Mouse (Mus musculus) CH12.LX (cell line): ENCODE results near the gene Msi2. TPM values are rescaled to one million over a fixed set of nuclear protein-coding genes. Genes with fewer than 3 reads are reported as not detected.

Experiments
- DNase-seq: peaks from one replicate; pipeline ENCODE4 v3.0.0-alpha.2; 2013; ENCODE audit errors: extremely low read depth
- H3K27ac ChIP-seq: 2 replicates; pipeline ENCODE4 v1.5.1; 2012; ENCODE audit warnings: low read depth, mild to moderate bottlenecking, control low read depth, moderate library complexity; ENCODE audit not compliant: insufficient read depth
- H3K27me3 ChIP-seq: replicated peaks from 2 replicates; pipeline ENCODE3; 2012; ENCODE audit warnings: inconsistent platforms
- H3K36me3 ChIP-seq, 2 experiments: replicated peaks in 1 of 2; 2 replicates each; pipeline versions ENCODE3 to v1.6.1; 2012; ENCODE audit warnings: inconsistent platforms in 1 of 2, low read length in 1 of 2, mild to moderate bottlenecking in 1 of 2, mixed read lengths in 1 of 2, moderate library complexity in 1 of 2; ENCODE audit not compliant: control insufficient read depth in 1 of 2, insufficient read depth in 1 of 2
- H3K4me1 ChIP-seq, 2 experiments: 2 replicates each; pipeline ENCODE4 v1.6.1; 2012; ENCODE audit warnings: inconsistent platforms in 1 of 2, moderate library complexity in 1 of 2; ENCODE audit not compliant: insufficient read depth in 2 of 2, control insufficient read depth in 1 of 2
- H3K4me2 ChIP-seq: 2 replicates; pipeline ENCODE4 v1.6.1; 2012; ENCODE audit warnings: low read depth, mild to moderate bottlenecking, control low read depth; ENCODE audit not compliant: poor library complexity, insufficient read depth, severe bottlenecking
- H3K4me3 ChIP-seq, 3 experiments: fragments of 150-350 bp in 1 of 3; sonication (generic) in 1 of 3; replicated peaks in 1 of 3; 2 replicates each; pipeline versions ENCODE3 to v1.5.1; 2011 to 2012; ENCODE audit warnings: low read depth in 2 of 3, low read length in 2 of 3, mild to moderate bottlenecking in 2 of 3, moderate library complexity in 2 of 3, control low read depth in 1 of 3, improper control_type of control experiment in 1 of 3, inconsistent platforms in 1 of 3, mixed read lengths in 1 of 3; ENCODE audit not compliant: poor library complexity in 1 of 3
- H3K79me2 ChIP-seq: replicated peaks from 2 replicates; pipeline ENCODE4 v1.6.1; 2012; ENCODE audit warnings: mild to moderate bottlenecking, moderate library complexity; ENCODE audit not compliant: control insufficient read depth, poor library complexity, insufficient read depth, severe bottlenecking; ENCODE audit errors: extremely low read depth
- H3K9ac ChIP-seq: 2 replicates; pipeline ENCODE4 v1.6.1; 2012; ENCODE audit warnings: low read depth, mild to moderate bottlenecking, control low read depth, moderate library complexity; ENCODE audit not compliant: insufficient read depth
- H3K9me3 ChIP-seq: replicated peaks from 2 replicates; pipeline ENCODE3; 2012; ENCODE audit warnings: low read length, inconsistent platforms, mixed read lengths
- BHLHE40 ChIP-seq: IDR thresholded peaks from 2 replicates; pipeline ENCODE4 v1.6.1; 2011; ENCODE audit warnings: mild to moderate bottlenecking, low read depth, low read length, improper control_type of control experiment
- CHD1 ChIP-seq: IDR thresholded peaks from 2 replicates; pipeline ENCODE4 v1.6.1; 2012; ENCODE audit warnings: low read depth, low read length, improper control_type of control experiment, inconsistent platforms
- CTCF ChIP-seq, 2 experiments: IDR thresholded peaks in 1 of 2; conservative IDR thresholded peaks in 1 of 2; 2 replicates each; pipeline ENCODE4 v1.5.1; 2011 to 2012; ENCODE audit warnings: low read depth in 2 of 2, low read length in 2 of 2, improper control_type of control experiment in 1 of 2, inconsistent platforms in 1 of 2, mild to moderate bottlenecking in 1 of 2, moderate library complexity in 1 of 2
- EP300 ChIP-seq: IDR thresholded peaks from 2 replicates; pipeline ENCODE4 v1.6.1; 2011; ENCODE audit warnings: low read length, improper control_type of control experiment
- ETS1 ChIP-seq: conservative IDR thresholded peaks from 2 replicates; pipeline ENCODE4 v1.6.1; 2012; ENCODE audit warnings: low read depth, mild to moderate bottlenecking, inconsistent platforms, low read length, improper control_type of control experiment, moderate library complexity
- JUND ChIP-seq: conservative IDR thresholded peaks from 2 replicates; pipeline ENCODE4 v1.6.1; 2011; ENCODE audit warnings: low read depth, low read length, improper control_type of control experiment
- KAT2A ChIP-seq: IDR thresholded peaks from 2 replicates; pipeline ENCODE4 v1.6.1; 2012; ENCODE audit warnings: low read length, improper control_type of control experiment, inconsistent platforms; ENCODE audit not compliant: insufficient replicate concordance
- MEF2A ChIP-seq: IDR thresholded peaks from 2 replicates; pipeline ENCODE4 v1.6.1; 2014; ENCODE audit warnings: low read depth, mild to moderate bottlenecking, inconsistent platforms, low read length, improper control_type of control experiment, borderline replicate concordance
- MXI1 ChIP-seq: IDR thresholded peaks from 2 replicates; pipeline ENCODE4 v1.6.1; 2011; ENCODE audit warnings: mild to moderate bottlenecking, low read depth, low read length, improper control_type of control experiment
- MYC ChIP-seq: IDR thresholded peaks from 2 replicates; pipeline ENCODE4 v1.6.1; 2011; ENCODE audit warnings: low read depth, mild to moderate bottlenecking, improper control_type of control experiment, low read length
- NELFE ChIP-seq: IDR thresholded peaks from 2 replicates; pipeline ENCODE4 v1.6.1; 2011; ENCODE audit warnings: low read depth, low read length, improper control_type of control experiment
- NRF1 ChIP-seq: IDR thresholded peaks from 2 replicates; pipeline ENCODE4 v1.6.1; 2014; ENCODE audit warnings: low read depth, mild to moderate bottlenecking, inconsistent platforms, low read length, improper control_type of control experiment, moderate library complexity
- PAX5 ChIP-seq: IDR thresholded peaks from 2 replicates; pipeline ENCODE4 v1.6.1; 2012; ENCODE audit warnings: low read length, inconsistent platforms, mixed read lengths
- POLR2A ChIP-seq: IDR thresholded peaks from 2 replicates; pipeline ENCODE4 v1.6.1; 2011; ENCODE audit warnings: low read depth, mild to moderate bottlenecking, improper control_type of control experiment, low read length
- RCOR1 ChIP-seq: conservative IDR thresholded peaks from 2 replicates; pipeline ENCODE4 v1.6.1; 2012; ENCODE audit warnings: low read depth, mild to moderate bottlenecking, inconsistent platforms, low read length, improper control_type of control experiment
- SIN3A ChIP-seq: IDR thresholded peaks from 2 replicates; pipeline ENCODE4 v1.6.1; 2012; ENCODE audit warnings: low read length, improper control_type of control experiment, inconsistent platforms
- SMC3 ChIP-seq: IDR thresholded peaks from 2 replicates; pipeline ENCODE4 v1.6.1; 2011; ENCODE audit warnings: low read depth, low read length, improper control_type of control experiment
- TBP ChIP-seq: conservative IDR thresholded peaks from 2 replicates; pipeline ENCODE4 v1.6.1; 2011; ENCODE audit warnings: low read depth, low read length, improper control_type of control experiment
- USF1 ChIP-seq: IDR thresholded peaks from 2 replicates; pipeline ENCODE4 v1.6.1; 2014; ENCODE audit warnings: low read depth, mild to moderate bottlenecking, inconsistent platforms, low read length, improper control_type of control experiment
- USF2 ChIP-seq: conservative IDR thresholded peaks from 2 replicates; pipeline ENCODE4 v1.6.1; 2011; ENCODE audit warnings: low read depth, low read length, improper control_type of control experiment
- ZC3H11A ChIP-seq: IDR thresholded peaks from 2 replicates; pipeline ENCODE4 v1.6.1; 2012; ENCODE audit warnings: low read depth, mild to moderate bottlenecking, inconsistent platforms, low read length, improper control_type of control experiment
- ZKSCAN1 ChIP-seq: IDR thresholded peaks from 2 replicates; pipeline ENCODE4 v1.6.1; 2012; ENCODE audit warnings: low read depth, inconsistent platforms, low read length, improper control_type of control experiment, borderline replicate concordance
- ZMIZ1 ChIP-seq: IDR thresholded peaks from 2 replicates; pipeline ENCODE4 v1.6.1; 2012; ENCODE audit warnings: low read depth, mild to moderate bottlenecking, inconsistent platforms, low read length, improper control_type of control experiment
- ZNF384 ChIP-seq: IDR thresholded peaks from 2 replicates; pipeline ENCODE4 v1.6.1; 2012; ENCODE audit warnings: low read depth, low read length, improper control_type of control experiment, inconsistent platforms
- dilution Hi-C: fragments of 300-500 bp; cut with MboI; formaldehyde crosslinking; loops from 2 replicates; pipeline ENCODE4 v1.14.3; 2020; ENCODE audit warnings: low sequenced_read_pairs; ENCODE audit not compliant: extremely low pct_unique_long_range_greater_than_20kb, extremely low pct_ligation_motif_present
- in situ Hi-C: fragments of 300-500 bp; cut with MboI; formaldehyde crosslinking; loops from 3 replicates; pipeline ENCODE4 v1.14.3; 2019; ENCODE audit warnings: low sequenced_read_pairs, low pct_ligation_motif_present, low pct_unique_long_range_greater_than_20kb, mixed read lengths
- polyA plus RNA-seq: library from polyadenylated mRNA; unstranded; fragments of >175 nt; gene quantifications from 2 replicates; pipeline ENCODE4 v1.2.1, GENCODE M21; 2012; ENCODE audit warnings: low read depth; ENCODE audit not compliant: insufficient read length
- total RNA-seq, 2 experiments: library from RNA; depleted of rRNA; stranded (reverse); fragments of 300-350 nt in 1 of 2; fragments of >200 nt in 1 of 2; gene quantifications; 2 replicates each; pipeline ENCODE4 v1.2.3; 2012 to 2014

Gene Msi2
- total and polyA plus RNA-seq, 3 experiments, result 40.3 to 73.1 (median 52.6) TPM

DNA sequence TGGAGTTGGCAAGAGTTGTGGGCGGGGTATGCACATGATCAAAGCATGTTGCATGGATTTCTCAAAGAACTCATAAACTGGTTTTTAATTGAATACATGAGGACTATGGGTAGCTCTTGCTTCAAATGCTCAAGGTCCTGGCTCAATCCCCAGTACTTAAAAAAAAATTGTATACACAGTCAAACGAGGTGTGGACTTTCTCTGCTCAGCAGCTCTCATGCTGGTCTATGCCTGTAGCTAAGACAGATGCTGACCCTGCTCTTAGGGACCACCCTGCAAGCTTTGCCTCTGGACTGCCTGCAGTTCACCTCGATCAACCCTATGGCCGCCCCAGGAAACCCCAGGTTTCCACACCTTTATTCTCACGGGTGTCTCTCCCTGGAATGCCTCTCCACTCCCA lies 127.7 kb downstream of the Msi2 start:
- H3K4me1 ChIP-seq, result peaks cover 10 to 75% of the 10 kb centered on the region in 2 experiments
- in situ Hi-C loops (loop anchor here (5.0 kb wide), 1 partner anchor 33 kb away; no protein-coding TSS in a partner anchor), dilution Hi-C loops (no loop called here)
- no peak for TF ChIP-seq MEF2A
- no peak for TF ChIP-seq ZNF384
- TF ChIP-seq MYC, result no peak
- no peak for TF ChIP-seq TBP
- TF ChIP-seq CHD1, result no peak
- TF ChIP-seq USF2, result no peak
- no peak for TF ChIP-seq ZKSCAN1
- no peak for TF ChIP-seq SIN3A
- no peak for TF ChIP-seq KAT2A
- no peak for TF ChIP-seq MXI1
- no peak for TF ChIP-seq CTCF (conservative IDR thresholded peaks at IDR 0.05 in 1 of 2, IDR thresholded peaks at IDR 0.05 in 1 of 2; ENCODE audit: low read depth in 2 of 2, low read length in 2 of 2)
- no peak for TF ChIP-seq NELFE
- no peak overlapping the region for H3K27ac ChIP-seq
- H3K27me3 ChIP-seq, result no peaks in the 10 kb centered on the region
- no peak overlapping the region for H3K9ac ChIP-seq
- H3K4me2 ChIP-seq, result no peak overlapping the region
- no peak overlapping the region for H3K4me3 ChIP-seq
- no peaks in the 10 kb centered on the region; the same call in 1 of the 2 replicates for H3K79me2 ChIP-seq
- no peak for DNase-seq
- peaks cover 26 to 68% of the 10 kb centered on the region in 2 experiments for H3K36me3 ChIP-seq
- H3K9me3 ChIP-seq, result no peaks in the 10 kb centered on the region

DNA sequence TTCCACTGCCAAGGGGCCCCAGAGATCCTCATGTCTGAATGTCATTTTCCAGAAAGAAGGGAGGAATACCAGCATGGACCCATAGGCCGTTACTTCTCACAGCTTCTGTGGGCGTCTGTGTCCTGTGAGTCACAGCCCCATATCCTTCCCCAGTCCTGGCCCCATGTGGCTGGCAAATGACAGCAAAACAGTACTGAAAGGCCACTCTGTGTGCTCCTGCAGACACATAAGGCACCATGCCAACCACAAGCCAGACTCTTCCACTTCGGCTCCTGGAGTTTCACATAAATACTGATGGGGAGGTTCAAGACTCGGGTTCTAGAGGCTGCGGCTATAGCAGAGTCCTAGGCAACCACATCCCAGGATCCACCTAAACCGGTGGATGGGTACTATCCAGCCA lies 128.7 kb downstream of the Msi2 start:
- Histone ChIP-seq H3K36me3 (peaks cover 26 to 72% of the 10 kb centered on the region in 2 experiments), H3K27me3 (no peaks in the 10 kb centered on the region), H3K9ac (no peak overlapping the region), H3K9me3 (no peaks in the 10 kb centered on the region)
- in situ Hi-C loops, result loop anchor here (5.0 kb wide), 1 partner anchor 32 kb away; no protein-coding TSS in a partner anchor
- no peak for TF ChIP-seq RCOR1
- TF ChIP-seq, all 38 proteins: peak for 0
- Histone ChIP-seq H3K4me3 (no peak overlapping the region), H3K27ac (no peak overlapping the region), H3K79me2 (no peaks in the 10 kb centered on the region; the same call in 1 of the 2 replicates), H3K4me1 (peaks cover 6 to 76% of the 10 kb centered on the region in 2 experiments), H3K4me2 (no peak overlapping the region)
- dilution Hi-C loops, result no loop called here
- DNase-seq, result no peak

DNA sequence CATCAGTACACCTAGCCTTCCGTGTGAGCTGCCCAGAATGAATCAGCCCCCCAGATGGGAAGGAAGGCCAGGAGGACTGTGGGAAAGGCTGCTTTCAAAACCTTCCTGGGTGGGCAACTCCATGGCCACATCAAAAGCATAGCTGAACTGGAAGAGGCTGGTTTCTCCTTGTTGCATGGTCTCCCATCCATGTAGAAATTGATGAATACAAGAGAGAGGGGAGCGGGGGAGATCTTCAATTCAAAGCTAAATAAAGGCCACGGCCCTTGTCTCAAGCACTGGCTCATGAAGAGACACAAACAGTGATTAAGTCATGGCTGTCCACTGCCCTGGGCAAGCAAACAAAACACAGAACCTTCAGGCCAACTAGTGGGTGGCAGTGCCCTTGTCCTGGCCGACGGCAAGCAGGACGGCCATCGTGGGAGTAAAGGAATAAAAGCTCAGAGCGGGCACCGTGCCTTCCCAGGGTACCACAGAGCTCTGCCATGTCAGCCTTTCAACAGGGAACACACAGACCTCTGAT lies 129.6 kb downstream of the Msi2 start:
- Histone ChIP-seq H3K27ac (no peak overlapping the region), H3K9me3 (no peaks in the 10 kb centered on the region), H3K9ac (no peak overlapping the region), H3K4me1 (peaks cover 9 to 77% of the 10 kb centered on the region in 2 experiments), H3K79me2 (peaks cover 2% of the 10 kb centered on the region), H3K27me3 (no peaks in the 10 kb centered on the region), H3K36me3 (peaks cover 26 to 66% of the 10 kb centered on the region in 2 experiments), H3K4me3 (no peak overlapping the region), H3K4me2 (no peak overlapping the region)
- in situ Hi-C loops, result no loop called here
- TF ChIP-seq JUND, result no peak
- TF ChIP-seq CTCF (conservative IDR thresholded peaks at IDR 0.05 in 1 of 2, IDR thresholded peaks at IDR 0.05 in 1 of 2; ENCODE audit: low read depth in 2 of 2, low read length in 2 of 2), result no peak
- no peak for TF ChIP-seq MEF2A
- no peak for TF ChIP-seq ZC3H11A
- no peak for TF ChIP-seq NRF1
- TF ChIP-seq SIN3A, result no peak
- no peak for TF ChIP-seq USF1
- TF ChIP-seq RCOR1, result no peak
- no peak for TF ChIP-seq BHLHE40
- no peak for TF ChIP-seq MYC
- no peak for TF ChIP-seq POLR2A
- no peak for TF ChIP-seq SMC3
- TF ChIP-seq ZMIZ1, result no peak
- TF ChIP-seq CHD1, result no peak
- TF ChIP-seq TBP, result no peak
- TF ChIP-seq PAX5, result no peak
- TF ChIP-seq MXI1, result no peak
- TF ChIP-seq ETS1, result no peak
- no peak for TF ChIP-seq USF2
- TF ChIP-seq EP300, result no peak
- DNase-seq, result no peak
- dilution Hi-C loops, result no loop called here
